Mouse (Mus musculus): Measurements from ENCODE around the gene Slc27a1. TPM values are rescaled to one million over a fixed set of nuclear protein-coding genes. Genes with fewer than 3 reads are reported as not detected.

The Slc27a1 gene
- polyA plus RNA-seq, 1 experiment from 2014 or later, result 15.5 TPM

GRCm38 (mm10) chr8:71572077-71572476 lies 3.4 kb downstream of the Slc27a1 start:
- 82% methylated on average over 2 of the region's 2 CpGs for WGBS
- H3K4me2 ChIP-seq (ENCODE audit: low read depth, low read length), result peak overlapping the region; percentile 87; the same call in 1 of the 2 replicates
- H3K4me3 ChIP-seq (ENCODE audit: low read depth, low read length), result no peak overlapping the region
- ATAC-seq (ENCODE audit: low read depth), result no peak
- peaks cover 19% of the 10 kb centered on the region; the same call in 1 of the 2 replicates for H3K4me1 ChIP-seq (ENCODE audit: control insufficient read depth, insufficient read depth, low read length)
- H3K36me3 ChIP-seq (ENCODE audit: control insufficient read depth, insufficient read depth, low read length), result no peaks in the 10 kb centered on the region
- DNase-seq (ENCODE audit: low spot score), result no peak
- no peak overlapping the region for H3K27ac ChIP-seq (replicated peaks; ENCODE audit: low read depth, low read length)
- no peak overlapping the region for H3K9ac ChIP-seq (ENCODE audit: low read depth, low read length)
- H3K9me3 ChIP-seq (ENCODE audit: control insufficient read depth, low read length), result no peaks in the 10 kb centered on the region
- H3K27me3 ChIP-seq (replicated peaks; ENCODE audit: control insufficient read depth, insufficient read depth, low read length), result no peaks in the 10 kb centered on the region; the same call in 1 of the 2 replicates

DNA sequence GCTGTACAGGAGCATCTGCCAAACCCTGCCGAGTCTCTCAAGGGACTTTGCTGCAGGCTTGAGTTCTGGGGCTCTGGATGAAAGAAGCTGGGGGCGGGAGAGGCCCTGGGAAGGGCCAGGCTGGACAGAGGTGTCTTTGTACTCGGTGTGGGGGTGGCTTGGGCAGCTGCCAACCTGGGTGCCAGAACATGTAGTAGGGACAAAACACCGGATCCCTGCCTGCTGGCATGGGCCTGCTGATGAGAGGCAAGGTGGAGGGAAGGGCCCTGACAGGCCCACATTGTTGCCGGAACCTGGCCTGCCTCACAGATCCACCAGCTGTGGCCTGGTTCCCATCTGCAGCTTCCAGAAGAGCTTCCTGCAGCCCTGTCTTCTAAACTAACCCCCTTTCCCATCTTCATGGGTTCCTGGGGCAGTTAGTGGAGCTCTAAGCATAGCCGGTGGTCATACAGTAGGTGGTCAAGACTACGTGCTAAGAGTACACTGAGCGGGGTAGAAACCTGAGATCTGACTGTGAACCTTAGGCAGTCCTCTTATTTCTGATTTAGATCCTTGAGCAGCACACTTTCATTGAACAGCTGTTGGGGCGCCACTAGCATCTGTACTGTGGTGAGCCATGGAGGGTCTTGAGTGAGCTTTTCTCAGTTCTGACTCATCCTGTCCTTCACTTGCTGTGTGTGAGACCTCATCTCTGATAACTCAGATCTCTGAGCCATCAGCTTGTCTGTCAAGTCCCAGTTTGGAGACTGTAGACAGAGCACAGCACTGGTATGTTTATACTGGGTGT lies 4.4 kb downstream of the Slc27a1 start:
- Histone ChIP-seq H3K36me3 (ENCODE audit: control insufficient read depth, insufficient read depth, low read length) (no peaks in the 10 kb centered on the region), H3K9ac (ENCODE audit: low read depth, low read length) (0 out of 2 replicates have a peak overlapping the region, but pooled peaks have one; percentile 28), H3K27me3 (replicated peaks; ENCODE audit: control insufficient read depth, insufficient read depth, low read length) (no peaks in the 10 kb centered on the region), H3K4me3 (ENCODE audit: low read depth, low read length) (no peak overlapping the region), H3K9me3 (ENCODE audit: control insufficient read depth, low read length) (no peaks in the 10 kb centered on the region), H3K4me2 (ENCODE audit: low read depth, low read length) (peak overlapping the region; percentile 5; the same call in 1 of the 2 replicates), H3K27ac (replicated peaks; ENCODE audit: low read depth, low read length) (no peak overlapping the region; the same call in 1 of the 2 replicates), H3K4me1 (ENCODE audit: control insufficient read depth, insufficient read depth, low read length) (peaks cover 19% of the 10 kb centered on the region; the same call in 1 of the 2 replicates)
- peak; percentile 81 for DNase-seq (ENCODE audit: low spot score)
- 74% methylated on average over 8 of the region's 9 CpGs for WGBS
- no peak for ATAC-seq (ENCODE audit: low read depth)

DNA sequence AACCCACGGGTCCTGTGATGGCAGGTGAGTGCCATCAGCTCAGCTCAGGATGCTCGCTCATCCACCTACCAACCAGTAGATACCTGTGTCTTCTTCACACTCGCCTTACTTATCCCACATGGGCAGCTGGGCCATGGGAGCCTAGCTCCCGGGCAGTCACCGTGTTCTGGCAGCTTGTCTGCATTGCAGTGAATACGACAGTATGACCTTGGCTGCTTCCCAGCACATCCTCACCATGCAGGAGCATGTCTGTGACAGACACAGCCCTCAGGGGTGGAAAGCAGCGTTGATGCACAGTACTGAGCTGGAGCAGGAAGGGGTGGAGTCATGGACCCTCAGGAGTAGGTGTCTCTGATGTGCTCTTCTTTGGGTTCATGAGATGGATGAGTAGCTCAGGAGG lies 5.7 kb downstream of the Slc27a1 start:
- no peak for ATAC-seq (ENCODE audit: low read depth)
- 69% methylated on average over 7 of the region's 7 CpGs for WGBS
- peaks cover 12% of the 10 kb centered on the region; the same call in 1 of the 2 replicates for H3K4me1 ChIP-seq (ENCODE audit: control insufficient read depth, insufficient read depth, low read length)
- H3K27ac ChIP-seq (replicated peaks; ENCODE audit: low read depth, low read length), result no peak overlapping the region
- no peak overlapping the region for H3K4me2 ChIP-seq (ENCODE audit: low read depth, low read length)
- no peaks in the 10 kb centered on the region for H3K36me3 ChIP-seq (ENCODE audit: control insufficient read depth, insufficient read depth, low read length)
- no peaks in the 10 kb centered on the region for H3K27me3 ChIP-seq (replicated peaks; ENCODE audit: control insufficient read depth, insufficient read depth, low read length)
- no peaks in the 10 kb centered on the region for H3K9me3 ChIP-seq (ENCODE audit: control insufficient read depth, low read length)
- H3K9ac ChIP-seq (ENCODE audit: low read depth, low read length), result no peak overlapping the region
- DNase-seq (ENCODE audit: low spot score), result no peak
- no peak overlapping the region for H3K4me3 ChIP-seq (ENCODE audit: low read depth, low read length)

- no peaks in the 10 kb centered on the region for H3K27me3 ChIP-seq (replicated peaks; ENCODE audit: control insufficient read depth, insufficient read depth, low read length)
- ATAC-seq (ENCODE audit: low read depth), result no peak
- 46% methylated on average over 1 of the region's 1 CpGs for WGBS
- H3K4me1 ChIP-seq (ENCODE audit: control insufficient read depth, insufficient read depth, low read length), result peaks cover 12% of the 10 kb centered on the region; the same call in 1 of the 2 replicates
- H3K9ac ChIP-seq (ENCODE audit: low read depth, low read length), result no peak overlapping the region
- H3K36me3 ChIP-seq (ENCODE audit: control insufficient read depth, insufficient read depth, low read length), result no peaks in the 10 kb centered on the region
- H3K9me3 ChIP-seq (ENCODE audit: control insufficient read depth, low read length), result no peaks in the 10 kb centered on the region
- H3K4me3 ChIP-seq (ENCODE audit: low read depth, low read length), result no peak overlapping the region
- no peak overlapping the region for H3K27ac ChIP-seq (replicated peaks; ENCODE audit: low read depth, low read length)
- no peak for DNase-seq (ENCODE audit: low spot score)
- no peak overlapping the region for H3K4me2 ChIP-seq (ENCODE audit: low read depth, low read length)
Observed at GRCm38 (mm10) chr8:71575020-71575419, 6.3 kb downstream of the Slc27a1 start.

GRCm38 (mm10) chr8:71577856-71578387 lies 9.2 kb downstream of the Slc27a1 start:
- no peak overlapping the region for H3K27ac ChIP-seq (replicated peaks; ENCODE audit: low read depth, low read length)
- no peaks in the 10 kb centered on the region for H3K9me3 ChIP-seq (ENCODE audit: control insufficient read depth, low read length)
- no peaks in the 10 kb centered on the region for H3K36me3 ChIP-seq (ENCODE audit: control insufficient read depth, insufficient read depth, low read length)
- H3K9ac ChIP-seq (ENCODE audit: low read depth, low read length), result no peak overlapping the region
- H3K4me3 ChIP-seq (ENCODE audit: low read depth, low read length), result no peak overlapping the region
- no peaks in the 10 kb centered on the region for H3K27me3 ChIP-seq (replicated peaks; ENCODE audit: control insufficient read depth, insufficient read depth, low read length)
- 0 out of 2 replicates have a peak, but pooled peaks cover under 1% of the 10 kb centered on the region for H3K4me1 ChIP-seq (ENCODE audit: control insufficient read depth, insufficient read depth, low read length)
- no peak overlapping the region for H3K4me2 ChIP-seq (ENCODE audit: low read depth, low read length)
- DNase-seq (ENCODE audit: low spot score) (no peak), ATAC-seq (ENCODE audit: low read depth) (no peak)
- WGBS, result 59% methylated on average over 4 of the region's 4 CpGs

DNA sequence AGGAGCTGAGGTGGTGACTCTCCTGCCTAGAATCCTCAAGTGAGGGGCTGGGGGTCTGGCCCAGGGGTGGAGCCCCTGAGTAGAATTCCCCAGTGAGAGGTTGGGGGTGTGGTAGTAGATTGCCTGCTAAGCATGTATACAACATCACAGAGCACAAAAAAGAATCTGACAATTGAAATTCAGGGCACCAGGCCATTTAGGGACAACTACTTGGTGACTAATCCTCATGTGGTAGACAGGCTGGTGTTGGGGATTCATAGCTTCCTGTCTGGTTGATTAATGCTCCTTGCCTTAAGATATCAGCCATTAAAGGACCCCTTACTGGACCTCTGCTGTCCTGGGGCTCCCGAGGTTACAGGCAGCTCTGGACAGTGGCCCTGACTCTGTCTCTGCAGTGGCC lies 10.3 kb downstream of the Slc27a1 start:
- Histone ChIP-seq H3K9ac (ENCODE audit: low read depth, low read length) (no peak overlapping the region), H3K36me3 (ENCODE audit: control insufficient read depth, insufficient read depth, low read length) (no peaks in the 10 kb centered on the region), H3K4me2 (ENCODE audit: low read depth, low read length) (no peak overlapping the region), H3K27ac (replicated peaks; ENCODE audit: low read depth, low read length) (no peak overlapping the region), H3K9me3 (ENCODE audit: control insufficient read depth, low read length) (no peaks in the 10 kb centered on the region), H3K27me3 (replicated peaks; ENCODE audit: control insufficient read depth, insufficient read depth, low read length) (no peaks in the 10 kb centered on the region), H3K4me3 (ENCODE audit: low read depth, low read length) (no peak overlapping the region), H3K4me1 (ENCODE audit: control insufficient read depth, insufficient read depth, low read length) (no peaks in the 10 kb centered on the region)
- ATAC-seq (ENCODE audit: low read depth), result no peak
- WGBS, result 93% methylated on average over 1 of the region's 1 CpGs
- no peak for DNase-seq (ENCODE audit: low spot score)

- 85% methylated on average over 13 of the region's 14 CpGs for WGBS
Observed at GRCm38 (mm10) chr8:71579476-71579875, 10.8 kb downstream of the Slc27a1 start.

GRCm38 (mm10) chr8:71580201-71580600 lies 11.5 kb downstream of the Slc27a1 start:
- no peak overlapping the region for H3K9ac ChIP-seq (ENCODE audit: low read depth, low read length)
- peak; percentile 20 for DNase-seq (ENCODE audit: low spot score)
- H3K27ac ChIP-seq (replicated peaks; ENCODE audit: low read depth, low read length), result no peak overlapping the region
- H3K4me3 ChIP-seq (ENCODE audit: low read depth, low read length), result no peak overlapping the region
- H3K36me3 ChIP-seq (ENCODE audit: control insufficient read depth, insufficient read depth, low read length), result peaks cover 12% of the 10 kb centered on the region; the same call in 1 of the 2 replicates
- WGBS, result 41% methylated on average over 9 of the region's 9 CpGs
- no peaks in the 10 kb centered on the region for H3K4me1 ChIP-seq (ENCODE audit: control insufficient read depth, insufficient read depth, low read length)
- no peak for ATAC-seq (ENCODE audit: low read depth)
- H3K9me3 ChIP-seq (ENCODE audit: control insufficient read depth, low read length), result no peaks in the 10 kb centered on the region
- no peak overlapping the region for H3K4me2 ChIP-seq (ENCODE audit: low read depth, low read length)
- no peaks in the 10 kb centered on the region for H3K27me3 ChIP-seq (replicated peaks; ENCODE audit: control insufficient read depth, insufficient read depth, low read length)

More at GRCm38 (mm10) chr8:71579476-71579875, 10.8 kb downstream of the Slc27a1 start:
- Histone ChIP-seq H3K4me1 (ENCODE audit: control insufficient read depth, insufficient read depth, low read length) (no peaks in the 10 kb centered on the region), H3K4me2 (ENCODE audit: low read depth, low read length) (no peak overlapping the region), H3K4me3 (ENCODE audit: low read depth, low read length) (no peak overlapping the region), H3K27ac (replicated peaks; ENCODE audit: low read depth, low read length) (no peak overlapping the region), H3K27me3 (replicated peaks; ENCODE audit: control insufficient read depth, insufficient read depth, low read length) (no peaks in the 10 kb centered on the region), H3K36me3 (ENCODE audit: control insufficient read depth, insufficient read depth, low read length) (peaks cover 4% of the 10 kb centered on the region; the same call in 1 of the 2 replicates), H3K9ac (ENCODE audit: low read depth, low read length) (no peak overlapping the region), H3K9me3 (ENCODE audit: control insufficient read depth, low read length) (no peaks in the 10 kb centered on the region)
- no peak for ATAC-seq (ENCODE audit: low read depth)
- DNase-seq (ENCODE audit: low spot score), result no peak

Data from embryonic facial prominence, embryonic 14.5 days (tissue).